Mouse (Mus musculus) neural tube, embryonic 10.5 days (tissue): ENCODE data around the gene Agbl4.

ENCODE experiments used
- DNase-seq: peaks from one replicate; pipeline ENCODE4 v3.0.0-alpha.2; 2017; ENCODE audit warnings: low spot score; ENCODE audit errors: extremely low spot score

The Agbl4 gene

GRCm38 (mm10) chr4:111383101-111383500 lies 985.6 kb downstream of the Agbl4 start:
- DNase-seq, result no peak

GRCm38 (mm10) chr4:111390736-111391135 lies 993.3 kb downstream of the Agbl4 start:
- DNase-seq, result no peak

- no peak for DNase-seq
Observed at GRCm38 (mm10) chr4:111399784-111400183, 1002.3 kb downstream of the Agbl4 start.

GRCm38 (mm10) chr4:111400676-111401075 lies 1003.2 kb downstream of the Agbl4 start:
- no peak for DNase-seq

GRCm38 (mm10) chr4:111403243-111403642 lies 1005.8 kb downstream of the Agbl4 start:
- no peak for DNase-seq

- no peak for DNase-seq
Observed at GRCm38 (mm10) chr4:111410731-111411130, 1013.3 kb downstream of the Agbl4 start.

- no peak for DNase-seq
Observed at GRCm38 (mm10) chr4:111414399-111414798, 1016.9 kb downstream of the Agbl4 start.

GRCm38 (mm10) chr4:111414818-111415488 lies 1017.5 kb downstream of the Agbl4 start, which contains the start of gene Bend5:
Gene Bend5 (plus strand): TSS chr4:111415006.
- DNase-seq, result peak; percentile 90

- DNase-seq, result no peak
Observed at GRCm38 (mm10) chr4:111416126-111416525, 1018.7 kb downstream of the Agbl4 start.

- no peak for DNase-seq
Observed at GRCm38 (mm10) chr4:111416551-111416950, 1019.1 kb downstream of the Agbl4 start.

- DNase-seq, result no peak
Observed at GRCm38 (mm10) chr4:111417716-111418115, 1020.3 kb downstream of the Agbl4 start.

GRCm38 (mm10) chr4:111419476-111419875 lies 1022.0 kb downstream of the Agbl4 start:
- DNase-seq, result no peak

GRCm38 (mm10) chr4:111420031-111420430 lies 1022.6 kb downstream of the Agbl4 start:
- no peak for DNase-seq

- no peak for DNase-seq
Observed at GRCm38 (mm10) chr4:111420955-111421354, 1023.5 kb downstream of the Agbl4 start.

- no peak for DNase-seq
Observed at GRCm38 (mm10) chr4:111421785-111422184, 1024.3 kb downstream of the Agbl4 start.

- no peak for DNase-seq
Observed at GRCm38 (mm10) chr4:111424371-111424950, 1027.0 kb downstream of the Agbl4 start.

GRCm38 (mm10) chr4:111425170-111425569 lies 1027.7 kb downstream of the Agbl4 start:
- no peak for DNase-seq

GRCm38 (mm10) chr4:111431186-111431585 lies 1033.7 kb downstream of the Agbl4 start:
- no peak for DNase-seq

- DNase-seq, result no peak
Observed at GRCm38 (mm10) chr4:111432013-111432412, 1034.6 kb downstream of the Agbl4 start.

GRCm38 (mm10) chr4:111432417-111432816 lies 1035.0 kb downstream of the Agbl4 start:
- no peak for DNase-seq

- no peak for DNase-seq
Observed at GRCm38 (mm10) chr4:111441709-111442108, 1044.2 kb downstream of the Agbl4 start.

- DNase-seq, result no peak
Observed at GRCm38 (mm10) chr4:111442435-111443238, 1045.2 kb downstream of the Agbl4 start.
